Mouse (Mus musculus): ENCODE results near the gene Tbx1. TPM values are rescaled to one million over a fixed set of nuclear protein-coding genes. Genes with fewer than 3 reads are reported as not detected.

The Tbx1 gene
- 0.71 TPM for polyA plus RNA-seq (2014; fragmentation: Illumina TruSeq; extraction: RNeasy Lipid Tissue Mini Kit (QIAGEN cat#74804); ENCODE audit: low read depth, low replicate concordance)

DNA sequence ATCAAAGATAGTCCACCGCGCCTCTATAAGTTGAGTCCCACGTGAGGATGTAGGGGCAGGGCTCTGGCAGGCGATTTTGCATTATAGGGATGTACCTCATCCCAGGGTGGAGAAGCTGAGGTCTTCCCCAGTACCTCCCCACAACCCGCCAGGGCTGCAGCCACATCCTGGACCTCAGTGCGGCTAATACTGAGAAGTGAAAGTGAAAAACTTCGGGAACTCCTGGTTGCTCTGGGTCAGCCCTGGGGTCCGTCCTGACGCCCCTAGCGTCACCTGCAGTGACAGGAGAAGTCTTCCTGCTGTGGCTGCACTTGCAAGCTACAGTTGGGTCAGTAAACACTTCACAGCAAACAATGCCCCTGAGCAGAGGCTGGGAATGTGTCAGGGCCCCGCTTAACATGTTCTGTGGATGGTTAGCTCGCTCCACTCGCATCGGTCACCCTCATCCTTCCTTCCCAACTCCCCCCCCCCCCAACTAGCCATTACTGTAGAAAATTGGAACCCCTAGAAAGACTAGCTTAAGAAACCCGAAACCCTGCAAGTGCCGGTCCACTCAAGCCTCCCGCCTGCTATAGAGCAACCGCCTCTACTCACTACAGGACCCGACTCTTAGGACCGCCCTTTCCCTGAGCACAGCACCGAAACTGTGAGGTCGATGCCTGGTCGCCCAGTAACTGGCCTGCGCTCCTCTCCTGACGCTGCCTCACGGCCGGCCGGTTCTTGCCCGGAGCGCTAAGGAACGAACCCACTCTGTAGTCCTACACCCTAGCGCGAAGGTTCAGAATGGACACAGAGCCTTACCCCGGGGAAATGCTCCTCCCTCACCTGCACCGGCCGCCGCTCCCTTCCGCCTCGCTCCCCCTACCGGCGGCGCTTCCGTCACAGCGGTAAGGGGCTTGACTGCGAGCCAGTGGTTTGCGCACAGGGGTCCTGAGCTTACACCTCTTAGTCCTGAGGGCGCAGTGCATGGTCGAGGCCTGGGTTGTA lies at the start of gene Tbx1:
TSS of gene Tbx1 (minus strand) at position 868 of the 987 bp plus-strand sequence.

DNA sequence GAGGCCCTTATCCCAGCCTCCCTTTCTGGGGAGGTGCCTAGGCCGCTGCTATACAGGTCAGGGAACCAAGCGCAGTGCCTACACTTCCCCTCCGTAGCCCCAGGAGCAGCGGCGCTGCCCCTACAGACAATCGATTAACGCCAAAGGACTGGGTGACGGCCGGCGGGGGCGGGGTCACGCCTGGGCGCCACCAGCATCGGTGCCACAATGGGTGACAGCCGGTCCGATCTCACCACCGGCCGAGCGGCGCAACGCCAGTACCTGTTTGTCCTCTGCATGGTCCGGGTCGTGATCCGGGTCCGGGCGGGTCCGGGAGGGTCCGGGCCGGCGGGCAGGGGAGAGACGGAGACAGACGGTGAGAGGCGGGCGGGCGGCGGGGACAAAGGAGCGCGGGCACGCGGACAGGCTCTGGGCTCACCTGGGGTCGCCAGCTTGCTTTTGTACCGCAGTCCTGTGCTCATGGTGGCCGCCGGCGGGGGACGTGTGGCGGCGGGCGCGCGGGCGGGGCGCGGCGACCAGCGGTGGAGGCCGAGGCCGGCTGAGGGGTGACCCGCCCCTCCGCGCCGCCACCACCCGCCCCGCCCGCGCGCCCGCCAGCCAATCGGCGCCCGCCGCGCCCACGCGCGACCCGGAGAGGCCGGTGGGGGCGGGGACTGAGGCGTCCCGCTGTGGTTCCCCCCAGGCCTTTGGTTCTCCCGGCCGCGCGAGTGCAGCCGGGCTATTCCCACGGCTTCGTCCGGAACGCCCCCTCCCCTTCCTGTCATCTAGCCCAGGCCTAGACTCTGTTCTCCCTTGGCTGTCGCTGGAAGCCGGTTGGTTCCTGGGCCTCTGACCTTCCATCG lies 39.1 kb upstream of the Tbx1 start, which contains the start of gene Sept5:
TSS of gene Sept5 (minus strand) at position 565 of the 842 bp plus-strand sequence.

DNA sequence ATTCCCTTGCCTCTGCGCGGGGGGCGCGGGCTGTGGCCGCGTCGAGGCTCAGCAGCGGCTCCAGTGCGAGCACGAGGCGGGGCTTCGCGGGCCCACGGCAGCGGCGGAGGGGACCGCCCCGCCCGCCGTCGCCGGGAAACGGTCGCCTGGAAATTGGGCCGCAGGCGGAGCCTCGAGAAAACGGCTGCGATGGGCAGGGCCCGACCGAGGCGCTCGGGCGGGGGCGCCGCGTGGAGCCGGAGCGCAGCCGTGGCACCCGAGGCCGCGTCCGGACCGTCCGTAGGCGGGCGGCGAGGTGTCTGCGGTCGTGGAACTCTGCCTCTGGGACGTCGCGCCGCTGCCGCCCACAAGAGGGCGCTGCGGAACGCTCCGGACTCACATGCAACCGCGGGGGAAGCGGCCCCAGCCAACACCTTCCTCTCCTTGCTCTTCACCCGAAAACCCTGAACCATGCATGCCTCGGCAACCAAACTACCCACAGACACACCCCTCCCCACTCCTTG lies 36.0 kb upstream of the Tbx1 start, which contains the start of gene Gm49601:
TSS of gene Gm49601 (minus strand) at position 52 of the 503 bp plus-strand sequence.

DNA sequence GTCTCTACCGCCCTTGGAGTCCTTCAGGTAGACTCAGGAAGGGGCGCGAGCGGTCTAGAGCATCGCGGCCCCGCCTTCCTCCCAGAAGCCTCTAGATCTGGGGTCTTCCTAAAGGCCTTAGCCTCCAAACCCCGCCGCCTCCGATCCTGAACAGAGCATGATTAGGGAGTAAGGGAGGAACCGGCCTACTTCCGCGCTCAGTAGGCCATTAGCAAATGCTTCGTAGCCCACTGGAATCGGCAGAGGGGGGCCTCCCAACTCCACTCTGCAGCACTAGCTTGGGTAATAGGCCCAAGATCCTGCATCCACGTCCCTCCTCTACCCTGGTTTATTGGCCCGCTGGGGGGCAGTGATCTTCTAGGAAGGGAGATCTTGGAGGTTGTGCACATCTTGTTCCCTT lies 31.5 kb upstream of the Tbx1 start, which contains the start of gene Gp1bb:
TSS of gene Gp1bb (minus strand) at position 385 of the 400 bp plus-strand sequence.

Other genes starting within 250 kb of the Tbx1 start
- 260 TPM for gene Tango2, start 242.6 kb downstream of the Tbx1 start, polyA plus RNA-seq (2014; fragmentation: Illumina TruSeq; extraction: RNeasy Lipid Tissue Mini Kit (QIAGEN cat#74804); ENCODE audit: low read depth, low replicate concordance)
- 15.8 TPM for gene Arvcf, start 242.5 kb downstream of the Tbx1 start, polyA plus RNA-seq (2014; fragmentation: Illumina TruSeq; extraction: RNeasy Lipid Tissue Mini Kit (QIAGEN cat#74804); ENCODE audit: low read depth, low replicate concordance)
- gene Txnrd2, start 164.3 kb downstream of the Tbx1 start, polyA plus RNA-seq (2014; fragmentation: Illumina TruSeq; extraction: RNeasy Lipid Tissue Mini Kit (QIAGEN cat#74804); ENCODE audit: low read depth, low replicate concordance), result 45.8 TPM
- 213 TPM for gene Comt, start 163.8 kb downstream of the Tbx1 start, polyA plus RNA-seq (2014; fragmentation: Illumina TruSeq; extraction: RNeasy Lipid Tissue Mini Kit (QIAGEN cat#74804); ENCODE audit: low read depth, low replicate concordance)
- 4.4 TPM for gene Gnb1l, start 92.0 kb downstream of the Tbx1 start, polyA plus RNA-seq (2014; fragmentation: Illumina TruSeq; extraction: RNeasy Lipid Tissue Mini Kit (QIAGEN cat#74804); ENCODE audit: low read depth, low replicate concordance)
- 1.8 TPM for gene Rtl10, start 91.8 kb downstream of the Tbx1 start, polyA plus RNA-seq (2014; fragmentation: Illumina TruSeq; extraction: RNeasy Lipid Tissue Mini Kit (QIAGEN cat#74804); ENCODE audit: low read depth, low replicate concordance)
- gene Gp1bb, start 31.7 kb upstream of the Tbx1 start, polyA plus RNA-seq (2014; fragmentation: Illumina TruSeq; extraction: RNeasy Lipid Tissue Mini Kit (QIAGEN cat#74804); ENCODE audit: low read depth, low replicate concordance), result not detected
- gene Gm49601, start 35.8 kb upstream of the Tbx1 start, polyA plus RNA-seq (2014; fragmentation: Illumina TruSeq; extraction: RNeasy Lipid Tissue Mini Kit (QIAGEN cat#74804); ENCODE audit: low read depth, low replicate concordance), result 2.8 TPM
- gene Sept5, start 39.3 kb upstream of the Tbx1 start, polyA plus RNA-seq (2014; fragmentation: Illumina TruSeq; extraction: RNeasy Lipid Tissue Mini Kit (QIAGEN cat#74804); ENCODE audit: low read depth, low replicate concordance), result 5.7 TPM
- 28.2 TPM for gene Cldn5, start 186.2 kb upstream of the Tbx1 start, polyA plus RNA-seq (2014; fragmentation: Illumina TruSeq; extraction: RNeasy Lipid Tissue Mini Kit (QIAGEN cat#74804); ENCODE audit: low read depth, low replicate concordance)
- 56.4 TPM for gene Ufd1, start 221.1 kb upstream of the Tbx1 start, polyA plus RNA-seq (2014; fragmentation: Illumina TruSeq; extraction: RNeasy Lipid Tissue Mini Kit (QIAGEN cat#74804); ENCODE audit: low read depth, low replicate concordance)
- gene Cdc45, start 221.3 kb upstream of the Tbx1 start, polyA plus RNA-seq (2014; fragmentation: Illumina TruSeq; extraction: RNeasy Lipid Tissue Mini Kit (QIAGEN cat#74804); ENCODE audit: low read depth, low replicate concordance), result 4.1 TPM
- 31.7 TPM for gene 2510002D24Rik, start 245.9 kb upstream of the Tbx1 start, polyA plus RNA-seq (2014; fragmentation: Illumina TruSeq; extraction: RNeasy Lipid Tissue Mini Kit (QIAGEN cat#74804); ENCODE audit: low read depth, low replicate concordance)
- gene Gm28539, start 245.9 kb upstream of the Tbx1 start, polyA plus RNA-seq (2014; fragmentation: Illumina TruSeq; extraction: RNeasy Lipid Tissue Mini Kit (QIAGEN cat#74804); ENCODE audit: low read depth, low replicate concordance), result not detected